Mouse (Mus musculus) granulocyte monocyte progenitor cell, adult 5-6 weeks (primary cell): ENCODE data around the gene Oxsr1. TPM values are rescaled to one million over a fixed set of nuclear protein-coding genes. Genes with fewer than 3 reads are reported as not detected.
"Not testable (repeated sequence)": the region's sequence is repeated elsewhere in the genome, so short reads cannot be mapped to it uniquely, and the experiment has no call there.

ENCODE experiments used
- ATAC-seq: replicated peaks from 2 replicates; pipeline ENCODE4 v1.8.0; 2016; ENCODE audit warnings: mild to moderate bottlenecking, moderate TSS enrichment, inconsistent platforms; ENCODE audit not compliant: poor library complexity, severe bottlenecking
- total RNA-seq, 2 experiments: library from RNA; stranded (forward) in 1 of 2; stranded (reverse) in 1 of 2; fragments of 200-712, 200-1000 nt in 1 of 2; fragments of >200 nt in 1 of 2; fragmentation: Nextera tagmentation in 1 of 2; gene quantifications; 2 replicates each; pipeline ENCODE4 v1.2.3; 2014 to 2017

The Oxsr1 gene
- total RNA-seq (2014; fragmentation: Nextera tagmentation) (27.5 and 28.0 TPM in 2 replicates), total RNA-seq (2017) (28.7 and 30.5 TPM in 2 replicates)

GRCm38 (mm10) chr9:119322289-119323259, at the start of gene Oxsr1:
TSS of gene Oxsr1 (minus strand) at chr9:119322427.
- peak; percentile 88 for ATAC-seq

GRCm38 (mm10) chr9:119371251-119371650, 49.0 kb upstream of the Oxsr1 start:
- no peak for ATAC-seq

GRCm38 (mm10) chr9:119370770-119371169, 48.5 kb upstream of the Oxsr1 start:
- not testable (repeated sequence) for ATAC-seq

GRCm38 (mm10) chr9:119368367-119368766, 46.1 kb upstream of the Oxsr1 start:
- no peak for ATAC-seq

GRCm38 (mm10) chr9:119365284-119365683, 43.1 kb upstream of the Oxsr1 start, which contains the start of gene Slc22a14:
TSS of gene Slc22a14 (minus strand) at chr9:119365553.
- peak; percentile 89 for ATAC-seq

GRCm38 (mm10) chr9:119363229-119363628, 41.0 kb upstream of the Oxsr1 start:
- ATAC-seq = no peak

GRCm38 (mm10) chr9:119361416-119361815, 39.2 kb upstream of the Oxsr1 start:
- no peak for ATAC-seq

GRCm38 (mm10) chr9:119358058-119358429, 35.8 kb upstream of the Oxsr1 start:
- ATAC-seq = no peak

- ATAC-seq = peak; percentile 99
Observed at GRCm38 (mm10) chr9:119357331-119358057, 35.3 kb upstream of the Oxsr1 start, which contains the start of gene Xylb. TSS of gene Xylb (plus strand) at chr9:119357381.

GRCm38 (mm10) chr9:119355943-119356342, 33.7 kb upstream of the Oxsr1 start:
- ATAC-seq = no peak

GRCm38 (mm10) chr9:119353926-119354325, 31.7 kb upstream of the Oxsr1 start:
- ATAC-seq = no peak

GRCm38 (mm10) chr9:119352060-119352459, 29.8 kb upstream of the Oxsr1 start:
- ATAC-seq = peak; percentile 97

GRCm38 (mm10) chr9:119350947-119351705, 28.9 kb upstream of the Oxsr1 start:
- no peak for ATAC-seq

GRCm38 (mm10) chr9:119350531-119350930, 28.3 kb upstream of the Oxsr1 start:
- no peak for ATAC-seq

- no peak for ATAC-seq
Observed at GRCm38 (mm10) chr9:119346376-119346775, 24.1 kb upstream of the Oxsr1 start.

GRCm38 (mm10) chr9:119342728-119343127, 20.5 kb upstream of the Oxsr1 start:
- ATAC-seq = no peak

GRCm38 (mm10) chr9:119340909-119341816, 18.9 kb upstream of the Oxsr1 start, which contains the start of gene Myd88:
TSS of gene Myd88 (minus strand) at chr9:119341411.
- ATAC-seq = peak; percentile 85

GRCm38 (mm10) chr9:119340212-119340580, 18.0 kb upstream of the Oxsr1 start:
- no peak for ATAC-seq

GRCm38 (mm10) chr9:119339558-119340211, 17.5 kb upstream of the Oxsr1 start, which contains the start of gene Acaa1a:
TSS of gene Acaa1a (plus strand) at chr9:119339676.
- ATAC-seq = peak; percentile 51
